Mouse (Mus musculus): ENCODE results near the gene Rnaseh2b. TPM values are rescaled to one million over a fixed set of nuclear protein-coding genes. Genes with fewer than 3 reads are reported as not detected.

The Rnaseh2b gene
- polyA plus RNA-seq, 1 experiment from 2014 or later = 64.2 TPM

DNA sequence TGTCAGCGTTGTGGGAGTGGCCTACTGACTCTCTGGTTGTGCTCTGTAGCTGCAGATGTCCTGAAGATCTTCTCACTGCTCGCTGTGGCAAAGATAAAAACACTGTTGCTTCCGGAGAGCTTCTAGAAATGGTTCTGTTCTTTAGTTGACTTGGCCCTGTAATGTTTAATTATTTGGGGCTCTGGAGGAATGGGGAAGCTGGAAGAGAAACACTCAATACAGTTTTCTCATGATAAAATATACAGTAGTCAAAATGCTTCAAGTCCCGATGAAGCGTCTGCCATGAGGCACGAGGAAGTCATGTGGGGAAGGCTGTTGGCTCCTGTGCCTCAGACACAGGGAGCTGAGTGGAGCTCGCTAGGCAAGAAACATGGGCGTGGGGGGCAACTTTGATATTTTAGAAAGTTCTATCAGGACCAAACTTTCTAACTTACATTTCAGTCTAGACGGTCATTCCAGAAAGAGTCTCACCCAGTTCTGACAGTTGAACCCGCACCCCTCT lies 50.3 kb downstream of the Rnaseh2b start:
- 49% methylated on average over 10 of the region's 10 CpGs for WGBS (ENCODE audit: insufficient replicate concordance)
- Histone ChIP-seq H3K9ac (ENCODE audit: low read depth, low read length) (0 out of 2 replicates have a peak overlapping the region, but pooled peaks have one; percentile 49), H3K4me1 (ENCODE audit: control insufficient read depth, insufficient read depth, low read length) (peaks cover 15% of the 10 kb centered on the region), H3K4me3 (ENCODE audit: low read depth, low read length) (no peak overlapping the region), H3K4me2 (peak overlapping the region; percentile 27), H3K27ac (ENCODE audit: low read depth, low read length) (peak overlapping the region; percentile 35; the same call in 1 of the 2 replicates), H3K9me3 (replicated peaks; ENCODE audit: control insufficient read depth, low read length) (no peaks in the 10 kb centered on the region), H3K27me3 (ENCODE audit: control insufficient read depth, insufficient read depth, low read length) (no peaks in the 10 kb centered on the region), H3K36me3 (ENCODE audit: control insufficient read depth, insufficient read depth, low read length) (no peaks in the 10 kb centered on the region)
- ATAC-seq (replicated peaks; ENCODE audit: insufficient number of reproducible peaks, low FRiP score, low TSS enrichment) = no peak

DNA sequence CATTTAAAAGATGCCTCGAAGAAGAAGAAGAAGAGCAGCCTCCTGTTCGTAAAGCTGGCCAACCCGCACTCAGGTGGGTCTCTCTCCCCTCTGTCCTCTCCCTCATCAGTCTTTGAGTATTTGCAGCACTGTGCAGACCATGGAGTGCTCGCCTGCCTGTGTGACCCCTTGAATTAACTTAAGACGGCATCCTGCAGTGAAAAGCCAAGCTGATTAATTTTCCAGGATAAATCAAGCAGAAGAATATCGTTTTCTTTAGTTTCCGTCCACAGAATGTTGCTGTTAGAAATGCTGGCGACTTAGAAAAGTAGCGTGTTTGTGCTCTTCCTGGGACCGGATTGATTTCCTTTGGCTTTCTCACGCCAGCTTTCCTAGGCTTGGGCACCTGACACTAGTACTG lies 54.2 kb downstream of the Rnaseh2b start:
- no peak overlapping the region for H3K27ac ChIP-seq (ENCODE audit: low read depth, low read length)

DNA sequence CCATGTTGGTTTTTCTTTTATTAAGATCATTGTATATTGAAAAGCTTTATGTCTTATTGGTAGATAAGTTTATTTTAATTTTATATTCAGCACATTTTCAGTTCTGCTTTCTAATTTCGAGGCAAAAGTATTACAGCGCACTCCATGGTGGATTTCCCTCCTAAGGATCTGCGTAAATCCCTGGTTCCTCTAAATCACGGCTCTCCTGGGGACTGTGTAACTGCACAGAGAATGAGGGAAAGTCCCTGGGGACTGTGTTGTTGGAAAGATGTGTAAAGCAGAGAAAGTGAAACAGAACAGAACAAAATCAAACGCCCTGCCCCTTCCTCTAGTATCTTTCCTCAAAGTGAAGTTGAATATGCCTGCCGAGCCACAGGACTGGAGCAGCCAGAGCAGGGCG lies 54.7 kb downstream of the Rnaseh2b start:
- H3K9ac ChIP-seq (ENCODE audit: low read depth, low read length) = no peak overlapping the region
- no peak overlapping the region for H3K4me2 ChIP-seq
- H3K27ac ChIP-seq (ENCODE audit: low read depth, low read length) = no peak overlapping the region
- no peaks in the 10 kb centered on the region for H3K36me3 ChIP-seq (ENCODE audit: control insufficient read depth, insufficient read depth, low read length)
- no peaks in the 10 kb centered on the region for H3K27me3 ChIP-seq (ENCODE audit: control insufficient read depth, insufficient read depth, low read length)
- peaks cover 14% of the 10 kb centered on the region for H3K4me1 ChIP-seq (ENCODE audit: control insufficient read depth, insufficient read depth, low read length)
- no peak overlapping the region for H3K4me3 ChIP-seq (ENCODE audit: low read depth, low read length)
- ATAC-seq (replicated peaks; ENCODE audit: insufficient number of reproducible peaks, low FRiP score, low TSS enrichment) = no peak
- WGBS (ENCODE audit: insufficient replicate concordance) = 86% methylated on average over 7 of the region's 7 CpGs
- no peaks in the 10 kb centered on the region for H3K9me3 ChIP-seq (replicated peaks; ENCODE audit: control insufficient read depth, low read length)

More for the DNA sequence above, 54.2 kb downstream of the Rnaseh2b start:
- no peak overlapping the region for H3K9ac ChIP-seq (ENCODE audit: low read depth, low read length)
- no peak overlapping the region for H3K4me3 ChIP-seq (ENCODE audit: low read depth, low read length)
- H3K27me3 ChIP-seq (ENCODE audit: control insufficient read depth, insufficient read depth, low read length) = no peaks in the 10 kb centered on the region
- no peaks in the 10 kb centered on the region for H3K9me3 ChIP-seq (replicated peaks; ENCODE audit: control insufficient read depth, low read length)
- H3K36me3 ChIP-seq (ENCODE audit: control insufficient read depth, insufficient read depth, low read length) = no peaks in the 10 kb centered on the region
- ATAC-seq (replicated peaks; ENCODE audit: insufficient number of reproducible peaks, low FRiP score, low TSS enrichment) = no peak
- peaks cover 18% of the 10 kb centered on the region for H3K4me1 ChIP-seq (ENCODE audit: control insufficient read depth, insufficient read depth, low read length)
- 86% methylated on average over 11 of the region's 11 CpGs for WGBS (ENCODE audit: insufficient replicate concordance)
- no peak overlapping the region for H3K4me2 ChIP-seq

DNA sequence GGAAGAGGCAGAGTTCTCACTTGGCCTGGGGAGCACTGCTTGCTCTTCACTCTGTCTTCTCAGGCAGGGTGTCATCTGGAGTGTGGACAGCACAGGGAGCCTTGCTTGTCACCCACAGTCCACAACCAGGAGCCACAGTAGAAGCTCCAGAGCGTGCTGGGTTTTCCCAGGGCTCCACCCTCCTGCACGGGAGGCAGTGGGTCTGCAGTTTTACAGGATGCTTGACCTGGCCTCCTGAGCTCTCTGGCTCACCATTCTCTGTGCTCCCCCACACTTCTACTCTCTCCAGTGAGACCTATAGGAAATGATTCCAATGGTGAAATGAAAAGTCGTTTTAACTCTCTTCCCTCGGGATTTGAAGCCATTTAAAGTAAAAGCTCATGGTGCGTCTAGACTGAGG lies 57.4 kb downstream of the Rnaseh2b start:
- no peaks in the 10 kb centered on the region for H3K9me3 ChIP-seq (replicated peaks; ENCODE audit: control insufficient read depth, low read length)
- ATAC-seq (replicated peaks; ENCODE audit: insufficient number of reproducible peaks, low FRiP score, low TSS enrichment) = no peak
- no peak overlapping the region for H3K4me3 ChIP-seq (ENCODE audit: low read depth, low read length)
- H3K27ac ChIP-seq (ENCODE audit: low read depth, low read length) = no peak overlapping the region
- no peak overlapping the region for H3K9ac ChIP-seq (ENCODE audit: low read depth, low read length)
- no peak overlapping the region for H3K4me2 ChIP-seq
- H3K36me3 ChIP-seq (ENCODE audit: control insufficient read depth, insufficient read depth, low read length) = no peaks in the 10 kb centered on the region
- no peaks in the 10 kb centered on the region for H3K27me3 ChIP-seq (ENCODE audit: control insufficient read depth, insufficient read depth, low read length)
- H3K4me1 ChIP-seq (ENCODE audit: control insufficient read depth, insufficient read depth, low read length) = 0 out of 2 replicates have a peak, but pooled peaks cover 3% of the 10 kb centered on the region
- WGBS (ENCODE audit: insufficient replicate concordance) = 69% methylated on average over 5 of the region's 5 CpGs

DNA sequence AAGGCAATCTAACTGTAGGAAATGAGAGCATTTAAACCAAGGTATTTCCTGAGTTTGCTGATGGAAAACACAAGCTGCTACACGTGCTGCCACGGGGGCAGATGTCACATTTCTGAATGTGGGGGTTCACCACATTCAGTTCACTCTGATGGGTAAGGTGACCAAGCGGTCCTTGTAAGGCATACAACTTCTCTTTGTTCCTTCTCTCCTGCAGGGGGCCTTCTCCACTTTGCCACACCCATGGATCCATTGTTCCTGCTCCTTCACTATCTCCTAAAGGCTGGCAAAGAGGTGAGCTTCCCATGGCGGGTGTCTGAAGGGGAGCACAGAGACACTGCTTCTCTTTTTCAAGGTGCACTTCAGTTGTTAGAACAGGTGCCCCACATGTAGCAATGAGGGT lies 57.8 kb downstream of the Rnaseh2b start:
- no peaks in the 10 kb centered on the region for H3K36me3 ChIP-seq (ENCODE audit: control insufficient read depth, insufficient read depth, low read length)
- 81% methylated on average over 4 of the region's 4 CpGs for WGBS (ENCODE audit: insufficient replicate concordance)
- no peak for ATAC-seq (replicated peaks; ENCODE audit: insufficient number of reproducible peaks, low FRiP score, low TSS enrichment)
- H3K9ac ChIP-seq (ENCODE audit: low read depth, low read length) = no peak overlapping the region
- H3K4me3 ChIP-seq (ENCODE audit: low read depth, low read length) = no peak overlapping the region
- H3K4me1 ChIP-seq (ENCODE audit: control insufficient read depth, insufficient read depth, low read length) = 0 out of 2 replicates have a peak, but pooled peaks cover 3% of the 10 kb centered on the region
- no peak overlapping the region for H3K27ac ChIP-seq (ENCODE audit: low read depth, low read length)
- H3K27me3 ChIP-seq (ENCODE audit: control insufficient read depth, insufficient read depth, low read length) = no peaks in the 10 kb centered on the region
- no peak overlapping the region for H3K4me2 ChIP-seq
- H3K9me3 ChIP-seq (replicated peaks; ENCODE audit: control insufficient read depth, low read length) = no peaks in the 10 kb centered on the region

DNA sequence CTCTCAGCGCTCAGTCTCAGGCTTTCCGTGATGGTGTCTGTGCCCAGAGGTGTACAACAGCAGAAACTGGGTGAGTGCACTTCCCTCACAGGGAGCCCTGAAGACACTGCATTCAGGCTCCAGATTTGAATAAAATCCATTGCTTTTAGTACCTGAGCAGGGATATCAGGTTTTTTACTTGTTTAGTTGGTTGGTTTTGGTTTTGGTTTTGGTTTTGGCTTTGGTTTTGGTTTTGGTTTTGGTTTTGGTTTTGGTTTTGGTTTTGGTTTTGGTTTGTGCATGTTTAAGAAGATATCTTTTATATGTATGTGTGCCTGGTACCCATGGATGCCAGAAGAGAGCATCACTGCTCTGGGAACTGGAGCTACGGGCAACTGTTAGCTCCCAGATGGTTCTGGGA lies 58.5 kb downstream of the Rnaseh2b start:
- WGBS (ENCODE audit: insufficient replicate concordance) = 91% methylated on average over 3 of the region's 3 CpGs
- H3K9ac ChIP-seq (ENCODE audit: low read depth, low read length) = no peak overlapping the region
- H3K9me3 ChIP-seq (replicated peaks; ENCODE audit: control insufficient read depth, low read length) = no peaks in the 10 kb centered on the region
- ATAC-seq (replicated peaks; ENCODE audit: insufficient number of reproducible peaks, low FRiP score, low TSS enrichment) = no peak
- H3K27ac ChIP-seq (ENCODE audit: low read depth, low read length) = no peak overlapping the region
- H3K27me3 ChIP-seq (ENCODE audit: control insufficient read depth, insufficient read depth, low read length) = no peaks in the 10 kb centered on the region
- no peak overlapping the region for H3K4me3 ChIP-seq (ENCODE audit: low read depth, low read length)
- no peaks in the 10 kb centered on the region for H3K36me3 ChIP-seq (ENCODE audit: control insufficient read depth, insufficient read depth, low read length)
- H3K4me2 ChIP-seq = no peak overlapping the region
- H3K4me1 ChIP-seq (ENCODE audit: control insufficient read depth, insufficient read depth, low read length) = 0 out of 2 replicates have a peak, but pooled peaks cover 3% of the 10 kb centered on the region

DNA sequence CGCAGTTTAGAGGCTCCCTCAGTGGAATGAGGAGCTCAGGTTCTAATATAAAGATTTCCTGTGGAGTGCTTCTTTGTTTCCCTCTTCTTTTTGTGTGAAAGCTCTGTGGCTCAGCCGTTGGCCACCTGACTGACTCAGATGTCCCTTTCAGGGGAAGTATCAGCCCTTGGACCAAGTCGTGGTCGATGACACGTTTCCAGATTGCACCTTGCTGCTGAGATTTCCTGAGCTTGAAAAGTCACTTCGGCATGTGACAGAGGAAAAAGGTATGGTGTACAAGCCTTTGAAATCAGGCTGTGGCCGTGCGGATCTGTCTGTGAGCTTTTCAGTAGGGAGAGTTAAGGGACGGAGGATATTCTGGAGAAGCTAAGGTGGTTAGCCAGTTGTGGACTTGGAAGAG lies 61.0 kb downstream of the Rnaseh2b start:
- H3K4me1 ChIP-seq (ENCODE audit: control insufficient read depth, insufficient read depth, low read length) = 0 out of 2 replicates have a peak, but pooled peaks cover 3% of the 10 kb centered on the region
- WGBS (ENCODE audit: insufficient replicate concordance) = 86% methylated on average over 9 of the region's 9 CpGs

DNA sequence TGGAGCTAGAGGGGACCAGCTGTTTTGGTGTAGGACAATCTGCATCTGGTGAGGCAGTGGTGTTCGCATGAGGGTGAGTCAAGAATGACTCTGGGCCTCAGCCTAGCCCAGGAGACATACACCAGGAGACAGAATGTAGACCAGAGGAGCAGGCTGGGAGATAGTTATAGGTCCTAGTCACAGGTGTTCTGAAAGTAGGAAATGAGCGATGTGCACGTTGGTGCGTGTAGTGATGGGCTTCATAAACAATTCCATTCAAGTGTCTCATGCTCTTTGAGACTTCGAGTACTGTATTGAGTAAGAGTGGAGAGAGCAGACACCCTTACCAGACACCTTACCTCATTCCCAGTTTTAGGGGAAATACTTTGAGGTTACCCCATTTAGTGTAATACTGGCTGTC lies 61.4 kb downstream of the Rnaseh2b start:
- no peak for ATAC-seq (replicated peaks; ENCODE audit: insufficient number of reproducible peaks, low FRiP score, low TSS enrichment)
- no peak overlapping the region for H3K9ac ChIP-seq (ENCODE audit: low read depth, low read length)
- no peak overlapping the region for H3K4me3 ChIP-seq (ENCODE audit: low read depth, low read length)
- H3K27ac ChIP-seq (ENCODE audit: low read depth, low read length) = no peak overlapping the region
- 86% methylated on average over 5 of the region's 5 CpGs for WGBS (ENCODE audit: insufficient replicate concordance)
- no peaks in the 10 kb centered on the region; the same call in 1 of the 2 replicates for H3K36me3 ChIP-seq (ENCODE audit: control insufficient read depth, insufficient read depth, low read length)
- H3K9me3 ChIP-seq (replicated peaks; ENCODE audit: control insufficient read depth, low read length) = no peaks in the 10 kb centered on the region
- no peaks in the 10 kb centered on the region for H3K27me3 ChIP-seq (ENCODE audit: control insufficient read depth, insufficient read depth, low read length)
- 0 out of 2 replicates have a peak, but pooled peaks cover 3% of the 10 kb centered on the region for H3K4me1 ChIP-seq (ENCODE audit: control insufficient read depth, insufficient read depth, low read length)
- H3K4me2 ChIP-seq = no peak overlapping the region

More for the DNA sequence above, 61.0 kb downstream of the Rnaseh2b start:
- ATAC-seq (replicated peaks; ENCODE audit: insufficient number of reproducible peaks, low FRiP score, low TSS enrichment) = no peak
- Histone ChIP-seq H3K9ac (ENCODE audit: low read depth, low read length) (no peak overlapping the region), H3K4me2 (no peak overlapping the region), H3K27ac (ENCODE audit: low read depth, low read length) (no peak overlapping the region), H3K4me3 (ENCODE audit: low read depth, low read length) (no peak overlapping the region), H3K27me3 (ENCODE audit: control insufficient read depth, insufficient read depth, low read length) (no peaks in the 10 kb centered on the region), H3K36me3 (ENCODE audit: control insufficient read depth, insufficient read depth, low read length) (no peaks in the 10 kb centered on the region), H3K9me3 (replicated peaks; ENCODE audit: control insufficient read depth, low read length) (no peaks in the 10 kb centered on the region)

DNA sequence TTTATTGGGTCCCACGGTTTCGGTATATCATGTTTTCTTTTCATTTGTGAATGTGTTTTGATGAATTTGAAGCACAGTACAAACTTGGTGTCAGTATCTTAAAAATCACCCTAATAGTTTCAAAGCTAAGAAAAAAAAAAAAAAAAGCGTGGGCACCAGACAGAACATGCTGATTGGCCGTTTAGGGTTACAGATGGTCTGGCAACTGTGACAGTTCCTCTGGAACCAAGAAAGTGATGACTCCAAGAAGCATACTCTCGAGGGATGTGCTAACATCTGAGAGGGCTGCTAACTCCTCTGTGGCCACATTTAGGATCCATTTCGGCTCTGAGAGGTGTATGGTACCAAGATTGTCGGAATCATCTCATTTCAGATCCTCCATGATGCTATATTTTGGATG lies 62.8 kb downstream of the Rnaseh2b start:
- H3K4me2 ChIP-seq = no peak overlapping the region
- no peaks in the 10 kb centered on the region for H3K27me3 ChIP-seq (ENCODE audit: control insufficient read depth, insufficient read depth, low read length)
- H3K9ac ChIP-seq (ENCODE audit: low read depth, low read length) = no peak overlapping the region
- no peaks in the 10 kb centered on the region for H3K4me1 ChIP-seq (ENCODE audit: control insufficient read depth, insufficient read depth, low read length)
- whole genome bisulfite sequencing (ENCODE audit: insufficient replicate concordance) = 81% methylated on average over 7 of the region's 7 CpGs
- no peaks in the 10 kb centered on the region for H3K9me3 ChIP-seq (replicated peaks; ENCODE audit: control insufficient read depth, low read length)
- ATAC-seq (replicated peaks; ENCODE audit: insufficient number of reproducible peaks, low FRiP score, low TSS enrichment) = no peak
- no peak overlapping the region for H3K27ac ChIP-seq (ENCODE audit: low read depth, low read length)
- no peak overlapping the region for H3K4me3 ChIP-seq (ENCODE audit: low read depth, low read length)
- H3K36me3 ChIP-seq (ENCODE audit: control insufficient read depth, insufficient read depth, low read length) = no peaks in the 10 kb centered on the region; the same call in 1 of the 2 replicates

Data from heart, embryonic 11.5 days (tissue).